Mouse (Mus musculus): Measurements from ENCODE around the gene Arid1b.
"Not testable (repeated sequence)": the region's sequence is repeated elsewhere in the genome, so short reads cannot be mapped to it uniquely, and the experiment has no call there.

Gene Arid1b

DNA sequence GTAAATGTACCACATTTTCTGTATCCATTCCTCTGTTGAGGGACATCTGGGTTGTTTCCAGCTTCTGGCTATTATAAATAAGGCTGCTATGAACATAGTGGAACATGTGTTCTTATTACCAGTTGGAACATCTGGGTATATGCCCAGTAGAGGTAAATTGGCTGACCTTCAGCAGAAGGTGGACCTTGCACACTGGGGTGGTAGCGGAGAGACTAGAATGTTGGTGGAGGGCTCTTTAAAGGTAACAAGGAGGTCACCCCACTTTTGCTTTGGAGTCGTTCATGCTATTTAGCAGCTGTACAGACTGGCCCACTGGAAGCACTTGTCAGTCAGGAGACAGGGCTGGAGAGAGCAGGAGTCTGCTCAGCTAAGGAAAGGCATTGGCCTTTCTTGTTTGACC lies 94.1 kb downstream of the Arid1b start:
- not testable (repeated sequence) for DNase-seq (ENCODE audit: low spot score in 2 of 2)

DNA sequence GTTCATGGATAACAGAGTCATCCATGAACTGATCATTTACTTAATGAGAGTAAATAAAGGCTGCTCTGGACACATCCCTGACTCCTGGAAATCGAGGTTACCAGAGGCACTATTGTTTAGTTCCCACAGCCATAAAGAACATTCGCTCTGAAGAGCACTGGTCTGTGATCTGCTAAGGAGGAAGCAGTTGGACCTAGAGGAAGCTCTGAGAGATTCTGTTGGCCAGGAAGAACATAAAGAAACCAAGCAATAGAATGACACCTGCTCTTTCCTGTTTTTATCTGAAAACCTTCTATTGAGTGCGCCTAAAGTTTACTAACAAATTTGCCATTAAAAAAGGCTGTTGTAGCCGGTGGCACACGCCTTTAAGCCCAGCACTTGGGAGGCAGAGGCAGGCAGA lies 94.7 kb downstream of the Arid1b start:
- DNase-seq (ENCODE audit: low spot score in 2 of 2) = no peak

DNA sequence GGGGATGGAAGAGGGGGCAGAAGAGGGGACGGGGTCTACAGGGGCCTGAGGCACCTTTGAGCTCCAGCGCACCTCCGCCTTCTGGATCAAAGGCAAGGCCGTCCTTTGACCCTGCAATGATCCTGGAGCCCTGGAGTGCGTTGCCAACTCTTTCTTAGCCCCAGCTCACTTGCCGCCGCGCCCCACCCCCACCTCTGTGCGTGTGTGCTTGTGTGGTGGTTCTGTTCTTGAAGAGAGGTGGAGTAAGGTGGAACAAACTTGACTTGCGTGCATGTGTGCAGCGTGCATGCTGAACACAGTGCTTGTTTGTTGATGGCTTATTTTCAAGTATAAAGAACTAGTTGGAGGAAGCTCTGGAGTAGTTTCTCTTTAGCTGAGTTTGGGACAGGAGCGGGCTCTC lies 95.4 kb downstream of the Arid1b start:
- DNase-seq (ENCODE audit: low spot score in 2 of 2) = peak in 1 of 2 experiments; percentile 48

DNA sequence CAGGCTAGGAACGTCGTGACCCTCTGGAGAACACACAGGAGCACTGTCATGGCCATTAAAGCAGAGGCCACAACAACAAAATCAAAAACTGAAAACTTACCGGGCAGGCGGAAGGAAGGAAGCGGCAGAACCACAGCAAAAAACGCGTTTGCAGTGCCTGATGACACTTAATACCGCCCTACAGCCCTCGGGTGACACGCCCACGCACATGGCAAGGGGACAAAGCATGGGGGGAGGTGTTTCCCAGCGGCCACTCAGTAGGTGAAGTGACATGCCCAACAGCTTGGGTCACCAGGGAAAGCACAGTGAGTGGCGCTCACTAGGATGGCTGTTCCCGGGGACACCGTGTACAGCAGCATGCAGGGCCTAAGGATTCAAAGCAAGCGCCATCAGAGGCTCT lies 97.4 kb downstream of the Arid1b start:
- DNase-seq (ENCODE audit: low spot score in 2 of 2) = peak in 1 of 2 experiments; percentile 47

DNA sequence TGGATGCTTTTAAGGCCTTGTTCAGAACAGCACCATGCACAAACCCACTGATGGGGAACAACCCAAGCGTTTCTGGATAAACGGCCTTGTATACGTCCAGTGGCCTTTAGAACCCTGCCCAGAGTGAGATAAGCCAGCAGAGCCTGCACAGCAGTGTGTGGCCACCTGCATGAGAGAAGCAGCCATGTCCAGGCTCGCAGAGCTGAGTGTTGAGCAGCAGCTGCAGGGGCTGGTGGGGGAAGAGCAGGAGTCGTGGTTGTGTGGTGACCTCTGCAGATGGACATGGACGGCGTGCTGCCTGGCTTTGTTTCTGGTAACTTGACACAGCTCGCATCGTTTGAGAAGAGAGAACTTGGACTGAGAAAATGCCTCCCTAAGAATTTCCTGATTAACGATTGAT lies 97.8 kb downstream of the Arid1b start:
- DNase-seq (ENCODE audit: low spot score in 2 of 2) = no peak

DNA sequence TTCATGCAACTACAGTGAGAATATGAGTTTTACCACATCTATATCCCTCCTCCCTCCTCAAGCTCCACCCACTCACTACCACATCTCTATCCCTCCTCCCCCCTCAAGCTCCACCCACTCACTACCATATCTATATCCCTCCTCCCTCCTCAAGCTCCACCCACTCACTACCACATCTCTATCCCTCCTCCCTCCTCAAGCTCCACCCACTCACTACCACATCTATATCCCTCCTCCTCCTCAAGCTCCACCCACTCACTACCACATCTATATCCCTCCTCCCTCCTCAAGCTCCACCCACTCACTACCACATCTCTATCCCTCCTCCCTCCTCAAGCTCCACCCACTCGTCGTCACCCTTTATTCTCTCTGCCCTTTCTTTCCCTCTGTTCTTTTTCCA lies 99.2 kb downstream of the Arid1b start:
- DNase-seq (ENCODE audit: low spot score in 2 of 2) = peak in 1 of 2 experiments; percentile 41

DNA sequence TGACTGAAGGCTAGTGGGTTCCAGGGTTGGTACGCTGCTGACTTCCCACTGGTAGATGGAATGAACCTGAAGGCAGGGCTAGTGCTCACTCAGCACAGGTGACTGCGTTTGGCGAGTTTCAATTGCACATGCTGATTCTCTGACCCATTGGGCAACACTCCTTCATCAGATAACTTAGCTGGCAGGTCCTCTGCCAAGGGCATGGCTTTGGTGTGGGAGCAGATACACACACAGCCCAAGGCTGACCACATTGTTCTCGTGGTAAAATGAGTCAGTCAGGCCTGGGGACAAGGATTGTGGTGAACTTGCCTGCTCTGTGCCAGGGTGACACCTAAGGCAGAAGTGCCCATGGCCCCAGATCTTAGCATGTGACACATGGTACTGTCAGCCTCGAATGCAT lies 100.5 kb downstream of the Arid1b start:
- no peak for DNase-seq (ENCODE audit: low spot score in 2 of 2)

DNA sequence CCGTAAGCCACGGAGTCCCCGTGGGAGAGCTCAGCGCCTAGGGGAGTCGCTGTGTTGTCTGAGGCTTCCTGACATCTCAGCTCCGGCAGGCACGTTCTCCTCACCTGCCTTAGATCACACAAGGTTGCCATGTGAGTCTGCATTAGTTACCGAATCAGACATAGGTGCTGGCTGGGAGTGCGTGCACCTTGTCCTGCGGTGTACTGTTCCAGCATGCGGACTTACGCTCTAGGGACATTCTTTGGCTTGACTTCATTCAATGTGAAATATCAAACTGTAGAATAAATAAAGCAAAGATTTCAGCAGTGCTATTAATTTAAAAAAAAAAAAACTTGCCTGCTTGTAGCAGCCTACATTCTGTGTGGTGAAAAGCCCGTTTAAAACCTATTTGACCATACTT lies 101.6 kb downstream of the Arid1b start:
- DNase-seq (ENCODE audit: low spot score in 2 of 2) = no peak

DNA sequence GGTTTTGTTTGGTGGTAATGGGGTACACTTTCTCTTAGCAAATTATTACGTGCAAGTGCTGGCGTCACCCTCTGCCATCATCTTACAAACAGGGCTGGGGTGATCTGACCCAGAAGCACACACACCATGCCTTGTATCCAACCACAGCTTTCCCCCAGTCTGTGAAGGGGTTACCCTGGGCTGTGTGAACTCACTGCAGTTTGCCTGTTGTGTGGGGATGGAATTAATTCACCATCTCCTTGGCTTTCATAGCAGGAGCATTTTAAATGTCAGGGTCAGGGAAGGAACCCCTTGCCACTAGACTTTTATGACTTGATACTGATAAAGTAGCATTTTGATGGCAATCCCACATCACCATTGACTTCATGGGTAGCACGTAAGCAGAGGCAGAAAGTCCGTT lies 102.9 kb downstream of the Arid1b start:
- DNase-seq (ENCODE audit: low spot score in 2 of 2) = no peak

DNA sequence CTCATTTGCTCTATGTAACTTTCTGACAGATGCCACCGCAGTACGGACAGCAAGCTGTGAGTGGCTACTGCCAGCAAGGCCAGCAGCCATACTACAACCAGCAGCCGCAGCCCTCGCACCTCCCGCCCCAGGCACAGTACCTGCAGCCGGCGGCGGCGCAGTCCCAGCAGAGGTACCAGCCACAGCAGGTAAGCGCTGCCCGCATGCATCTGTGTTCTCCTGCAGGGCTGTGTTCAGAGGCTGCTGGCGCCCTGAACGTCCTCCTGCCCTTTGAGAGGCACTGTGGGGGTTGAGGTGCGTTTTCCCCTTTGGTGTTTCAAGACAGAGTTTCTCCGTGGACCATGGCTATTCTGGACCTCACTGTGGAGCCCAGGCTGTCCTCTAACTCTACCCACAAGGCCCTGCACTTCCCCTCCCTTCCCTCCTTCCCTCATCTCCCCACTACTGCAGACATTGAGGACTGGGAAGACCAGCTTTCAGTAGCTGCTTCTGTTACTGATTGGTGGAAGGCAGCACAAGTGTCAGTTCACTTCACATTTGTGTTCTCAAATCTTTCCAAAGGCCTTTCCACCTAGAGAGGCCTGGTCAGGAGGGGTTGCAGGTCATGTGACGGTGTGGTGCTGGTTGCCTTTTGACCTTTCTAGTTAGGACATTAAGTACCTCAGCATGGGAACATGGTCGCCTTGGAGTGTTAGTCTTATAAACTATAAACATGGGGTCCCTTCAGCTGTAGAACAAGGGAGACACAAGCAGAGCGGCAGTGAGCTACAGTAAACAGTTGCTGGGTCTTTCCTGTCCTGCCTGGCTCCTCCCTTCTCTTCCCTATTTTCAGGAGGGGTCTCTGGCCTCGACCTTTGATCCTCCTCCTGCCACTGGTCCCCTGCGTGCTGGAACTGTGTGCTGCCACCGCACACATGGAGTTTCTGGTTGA lies 103.7 kb downstream of the Arid1b start:
- DNase-seq (ENCODE audit: low spot score in 2 of 2) = no peak

DNA sequence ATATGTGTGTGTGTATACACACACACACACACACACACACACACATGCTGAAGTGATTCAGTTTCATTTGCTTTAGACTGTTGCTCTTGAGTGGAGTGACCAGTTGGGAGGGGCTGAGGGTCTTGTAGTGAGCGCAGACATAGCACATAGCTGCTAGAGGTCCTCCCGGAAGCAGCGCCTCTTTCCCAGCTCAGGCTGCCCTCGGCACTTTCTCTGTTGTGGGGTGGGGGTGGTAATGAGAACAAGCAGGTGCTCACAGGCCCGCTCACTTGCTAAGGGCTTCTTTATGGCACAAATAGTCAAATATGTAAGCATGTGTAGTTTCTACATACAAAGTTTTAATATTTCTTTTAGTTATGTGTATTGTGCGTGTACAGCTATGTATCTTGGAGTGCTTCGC lies 104.6 kb downstream of the Arid1b start:
- DNase-seq (ENCODE audit: low spot score in 2 of 2) = no peak

DNA sequence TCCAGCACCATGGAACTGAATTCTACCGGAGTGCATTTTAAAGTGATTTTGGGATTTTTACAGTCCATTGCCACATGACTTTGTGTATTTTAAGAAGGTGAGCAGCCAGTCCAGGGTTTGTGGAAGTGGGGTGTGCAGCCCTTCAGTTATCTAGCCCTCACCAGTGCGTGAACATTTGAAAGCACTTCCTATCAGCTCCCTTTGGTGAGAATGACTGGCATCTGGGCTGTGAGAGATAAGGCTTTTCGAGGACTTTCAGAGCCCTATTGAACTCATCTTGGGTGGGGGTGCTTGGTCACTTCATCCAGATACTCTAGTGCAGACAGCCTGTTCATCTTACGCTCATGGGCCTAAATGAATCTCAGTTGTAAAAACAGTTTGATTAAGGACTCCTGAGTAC lies 105.1 kb downstream of the Arid1b start:
- peak in 1 of 2 experiments; percentile 61 for DNase-seq (ENCODE audit: low spot score in 2 of 2)

DNA sequence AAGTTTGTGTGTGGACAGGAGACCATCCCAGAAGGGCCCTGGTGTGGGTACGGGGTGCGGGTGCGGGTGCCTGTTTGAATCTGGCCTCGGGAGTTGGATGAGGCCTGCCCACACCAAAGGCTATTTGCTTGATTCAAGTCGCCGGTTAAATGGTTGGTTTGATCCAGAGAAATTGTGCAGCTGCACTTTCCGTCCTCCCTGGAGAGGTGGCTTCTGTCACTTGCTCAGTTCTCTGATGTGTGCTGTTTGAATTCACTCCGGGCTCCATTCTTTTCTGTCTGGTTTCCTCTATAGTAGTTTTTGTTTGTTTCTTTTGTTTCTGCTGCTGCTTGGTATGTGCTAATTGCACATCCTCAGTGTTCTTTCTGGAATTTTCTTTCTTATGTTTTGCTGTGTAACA lies 107.0 kb downstream of the Arid1b start:
- DNase-seq (ENCODE audit: low spot score in 2 of 2) = no peak

DNA sequence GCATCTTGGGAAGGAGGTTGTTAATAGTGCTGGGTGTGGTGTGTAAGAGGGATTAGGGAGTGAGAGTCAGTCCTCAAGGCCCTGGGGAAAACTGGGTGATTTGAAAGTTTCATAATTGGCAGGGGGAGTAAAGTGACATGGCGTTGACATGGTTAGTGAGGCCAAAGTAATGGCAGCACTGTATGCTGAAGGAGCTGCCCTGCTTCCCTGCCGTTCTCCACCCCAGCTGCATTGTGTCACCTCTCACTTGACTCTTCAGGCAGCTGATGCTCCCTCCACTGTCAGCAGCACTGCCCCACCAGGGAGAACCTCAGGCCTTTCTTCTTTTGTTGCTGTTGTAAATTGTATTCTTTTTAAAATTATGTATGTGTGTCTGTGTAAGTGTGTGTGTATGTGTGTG lies 107.8 kb downstream of the Arid1b start:
- no peak for DNase-seq (ENCODE audit: low spot score in 2 of 2)

DNA sequence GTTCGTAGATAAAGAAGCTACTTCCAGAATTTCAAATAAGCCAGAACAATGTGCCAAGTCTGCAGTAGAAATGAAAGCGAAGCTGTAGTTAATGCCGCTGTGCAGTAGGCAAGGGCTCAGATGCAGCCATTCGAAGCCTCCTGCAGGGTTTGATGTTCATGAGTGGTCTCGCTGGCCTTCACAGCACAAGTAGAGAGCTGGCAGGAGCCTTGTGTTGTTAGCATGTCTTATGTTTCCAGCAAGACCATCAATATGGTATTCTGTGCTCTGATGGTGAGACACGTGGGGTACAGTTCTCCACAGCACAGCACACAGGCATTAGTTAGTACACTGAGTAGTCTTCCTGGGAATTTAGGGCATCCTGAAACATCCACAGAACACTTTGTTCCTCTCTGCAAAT lies 111.6 kb downstream of the Arid1b start:
- no peak for DNase-seq (ENCODE audit: low spot score in 2 of 2)

DNA sequence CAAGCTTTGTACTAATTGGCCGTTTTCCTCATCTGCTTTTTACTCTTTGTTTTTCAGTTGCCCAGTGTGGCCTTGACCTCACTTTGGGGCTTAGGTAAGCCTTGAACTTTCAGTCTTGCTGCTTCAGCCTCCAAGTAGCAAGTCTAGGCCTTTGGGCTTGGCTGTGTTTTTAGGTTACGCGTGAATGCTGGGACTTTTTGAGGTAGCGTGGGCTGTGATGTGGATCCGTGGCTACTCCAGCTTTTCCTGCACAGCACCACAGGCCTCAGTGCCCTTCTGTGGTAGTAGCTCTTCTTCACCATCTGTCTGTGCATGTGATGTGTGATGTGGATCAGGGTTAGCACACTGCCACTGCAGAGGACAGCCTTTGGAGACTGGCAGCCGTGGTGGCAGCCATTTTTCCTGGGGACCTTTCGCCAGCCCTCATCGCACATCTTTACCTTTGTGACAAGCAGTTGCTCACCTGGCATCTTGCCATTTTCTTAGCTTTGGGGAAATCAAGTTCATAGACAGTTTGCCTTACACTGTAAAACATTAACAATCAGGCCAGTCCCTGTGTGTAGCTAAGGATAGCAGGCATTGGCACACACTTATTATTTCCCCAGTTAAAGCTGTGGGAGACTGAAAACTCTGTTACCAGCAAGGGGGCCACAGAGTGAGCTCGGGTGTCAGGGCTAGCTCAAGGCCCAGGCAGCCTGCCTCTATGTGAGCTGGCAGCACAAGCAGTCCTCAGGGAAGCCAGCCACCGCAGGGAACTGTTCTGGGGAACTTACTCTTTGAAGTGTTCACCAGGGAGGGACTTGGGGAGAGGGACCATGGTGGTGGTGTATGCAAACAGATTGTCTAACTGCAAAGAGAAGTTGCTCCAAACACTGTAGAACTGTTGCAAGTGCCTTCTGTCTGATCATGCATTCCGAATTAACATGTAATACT lies 112.4 kb downstream of the Arid1b start:
- DNase-seq (ENCODE audit: low spot score in 2 of 2) = no peak

DNA sequence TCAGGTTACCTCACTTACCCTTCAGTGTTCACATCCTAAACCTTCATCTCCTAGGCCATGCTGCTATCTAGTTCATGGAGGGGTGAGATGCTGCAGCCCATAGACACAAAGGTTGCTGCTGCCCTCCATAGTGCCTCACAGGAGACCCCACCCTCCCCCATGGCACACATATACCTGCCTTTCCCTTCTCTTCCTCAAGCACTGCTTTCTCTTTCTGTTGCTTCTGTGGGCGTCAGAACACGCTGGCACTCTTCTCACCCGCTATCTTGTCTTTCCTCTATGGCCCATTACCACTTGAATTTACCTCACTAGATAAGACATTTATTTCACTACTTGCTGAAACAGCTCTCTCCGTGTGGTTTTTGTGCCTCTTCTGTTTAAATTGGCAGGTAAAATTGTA lies 113.4 kb downstream of the Arid1b start:
- DNase-seq (ENCODE audit: low spot score in 2 of 2) = no peak

DNA sequence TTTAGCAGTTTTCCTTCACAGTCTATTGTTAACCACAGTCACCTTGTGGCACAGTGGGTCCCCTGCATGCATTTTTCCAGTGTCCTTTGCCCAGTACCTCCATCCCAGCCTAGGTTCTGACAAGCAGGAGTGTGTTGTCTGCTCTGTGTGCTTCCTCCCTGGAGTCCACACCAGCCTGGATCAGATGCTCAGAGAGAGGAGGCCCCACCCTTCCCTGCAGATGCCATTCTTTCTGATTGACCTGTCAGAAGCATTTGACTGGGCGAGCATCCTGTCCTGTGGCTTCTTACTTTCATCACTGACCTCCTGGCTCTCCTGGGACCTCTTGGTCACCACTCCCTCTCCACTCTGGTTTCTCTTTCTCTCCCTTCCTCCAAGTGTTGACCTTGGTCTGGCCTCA lies 113.9 kb downstream of the Arid1b start:
- no peak for DNase-seq (ENCODE audit: low spot score in 2 of 2)

DNA sequence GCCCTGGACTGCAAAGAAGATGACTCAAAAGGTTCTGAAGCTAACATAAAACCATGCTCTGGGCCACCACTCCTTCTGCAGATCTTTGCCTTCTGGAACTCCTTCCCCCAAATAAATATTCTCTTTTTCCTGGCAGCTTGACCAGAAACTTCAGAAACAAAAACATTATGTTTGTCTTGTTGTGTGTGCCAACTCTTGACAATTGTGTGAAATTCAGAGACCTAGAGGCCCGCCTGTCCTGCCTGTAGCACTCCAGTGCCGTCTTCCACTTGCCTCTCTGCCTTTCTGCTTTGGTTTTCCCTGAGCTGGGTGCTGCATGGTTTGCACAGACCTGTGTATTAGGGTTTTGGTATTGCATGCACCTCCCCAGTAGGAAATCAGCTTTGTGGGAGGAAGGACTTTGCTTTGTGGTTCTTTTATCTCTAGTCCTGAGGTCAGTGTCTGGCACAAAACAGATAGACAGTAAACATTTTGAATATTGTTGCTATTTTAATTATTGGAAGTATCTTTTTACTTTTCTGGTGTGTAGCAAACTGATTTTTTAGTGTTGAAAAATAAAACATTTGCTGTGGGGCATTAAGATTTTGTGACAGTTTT lies 114.5 kb downstream of the Arid1b start:
- DNase-seq (ENCODE audit: low spot score in 2 of 2) = no peak

DNA sequence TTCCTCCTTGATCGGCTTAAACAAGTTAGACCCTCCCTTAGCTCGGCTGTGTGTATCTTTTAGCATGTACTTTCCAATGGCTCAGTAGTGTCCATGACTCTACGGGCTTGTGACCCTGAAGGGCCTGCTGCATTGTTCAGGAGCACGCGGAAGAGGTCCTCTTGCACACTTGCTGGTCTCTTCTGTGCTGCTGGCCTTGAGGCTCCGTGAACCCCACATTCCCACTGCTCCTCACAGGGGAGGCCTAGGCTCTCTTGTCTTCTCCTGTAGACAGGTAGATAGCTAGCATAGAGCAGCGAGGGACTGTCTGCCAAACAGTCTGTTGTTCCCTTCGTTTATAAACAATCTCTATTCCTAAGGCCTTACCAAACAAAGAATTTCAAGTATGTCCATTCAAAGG lies 115.2 kb downstream of the Arid1b start:
- no peak for DNase-seq (ENCODE audit: low spot score in 2 of 2)

DNA sequence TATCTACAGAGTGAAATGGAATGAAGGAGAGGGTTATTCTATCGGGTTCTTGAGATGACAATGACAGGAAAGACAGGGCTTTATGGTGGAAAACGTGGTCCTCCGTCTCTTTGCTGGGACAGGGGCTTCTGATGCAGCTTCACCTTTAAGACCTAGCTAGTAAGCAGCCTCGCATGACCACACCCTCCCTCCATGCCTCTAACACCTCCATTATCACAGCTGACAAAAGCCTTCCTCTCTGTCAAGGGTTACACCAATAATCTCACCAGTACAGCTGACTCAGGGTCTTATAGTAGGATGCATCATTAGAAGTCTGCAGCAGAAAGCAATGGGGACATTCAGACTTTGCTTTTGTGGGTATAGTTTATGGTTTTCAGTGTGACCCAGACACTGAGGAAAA lies 116.0 kb downstream of the Arid1b start:
- no peak for DNase-seq (ENCODE audit: low spot score in 2 of 2)

DNA sequence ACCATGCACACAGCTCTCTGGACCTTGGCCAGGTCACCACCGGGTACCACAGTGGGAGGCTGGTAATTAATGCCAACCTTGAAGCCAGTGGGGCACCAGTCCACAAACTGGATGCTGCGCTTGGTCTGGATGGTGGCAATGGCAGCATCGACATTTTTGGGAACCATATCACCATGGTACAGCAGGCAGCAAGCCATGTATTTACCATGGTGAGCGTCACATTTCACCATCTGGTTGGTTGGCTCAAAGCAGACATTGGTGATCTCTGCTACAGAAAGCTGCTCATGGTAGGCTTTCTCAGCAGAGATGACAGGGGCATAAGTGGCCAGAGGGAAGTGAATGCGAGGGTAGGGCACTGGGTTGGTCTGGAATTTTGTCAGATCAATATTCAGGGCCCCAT lies 116.8 kb downstream of the Arid1b start:
- DNase-seq (ENCODE audit: low spot score in 2 of 2) = not testable (repeated sequence)

Measured in spleen, postnatal 10 days (tissue).